Mouse (Mus musculus): ENCODE results near the gene Arf6. TPM values are rescaled to one million over a fixed set of nuclear protein-coding genes. Genes with fewer than 3 reads are reported as not detected.
"Not testable (repeated sequence)": the region's sequence is repeated elsewhere in the genome, so short reads cannot be mapped to it uniquely, and the experiment has no call there.

Gene Arf6
- total RNA-seq (2021), result 10 to 100 TPM; 29.7 to 36.3 TPM
- long read RNA-seq, experiment 1, transcript Arf6-201 (2 exons, 1,534 nt), result major isoform, 55 of 66 reads
- long read RNA-seq, experiment 1, partial matches to known transcripts, result 0 of 66 reads
- long read RNA-seq, experiment 1, other reads (novel, unspliced or antisense), result 11 of 66 reads
- long read RNA-seq, experiment 2, transcript Arf6-201 (2 exons, 1,534 nt), result major isoform, 53 of 58 reads
- long read RNA-seq, experiment 2, partial matches to known transcripts, result 0 of 58 reads
- long read RNA-seq, experiment 2, other reads (novel, unspliced or antisense), result 5 of 58 reads

DNA sequence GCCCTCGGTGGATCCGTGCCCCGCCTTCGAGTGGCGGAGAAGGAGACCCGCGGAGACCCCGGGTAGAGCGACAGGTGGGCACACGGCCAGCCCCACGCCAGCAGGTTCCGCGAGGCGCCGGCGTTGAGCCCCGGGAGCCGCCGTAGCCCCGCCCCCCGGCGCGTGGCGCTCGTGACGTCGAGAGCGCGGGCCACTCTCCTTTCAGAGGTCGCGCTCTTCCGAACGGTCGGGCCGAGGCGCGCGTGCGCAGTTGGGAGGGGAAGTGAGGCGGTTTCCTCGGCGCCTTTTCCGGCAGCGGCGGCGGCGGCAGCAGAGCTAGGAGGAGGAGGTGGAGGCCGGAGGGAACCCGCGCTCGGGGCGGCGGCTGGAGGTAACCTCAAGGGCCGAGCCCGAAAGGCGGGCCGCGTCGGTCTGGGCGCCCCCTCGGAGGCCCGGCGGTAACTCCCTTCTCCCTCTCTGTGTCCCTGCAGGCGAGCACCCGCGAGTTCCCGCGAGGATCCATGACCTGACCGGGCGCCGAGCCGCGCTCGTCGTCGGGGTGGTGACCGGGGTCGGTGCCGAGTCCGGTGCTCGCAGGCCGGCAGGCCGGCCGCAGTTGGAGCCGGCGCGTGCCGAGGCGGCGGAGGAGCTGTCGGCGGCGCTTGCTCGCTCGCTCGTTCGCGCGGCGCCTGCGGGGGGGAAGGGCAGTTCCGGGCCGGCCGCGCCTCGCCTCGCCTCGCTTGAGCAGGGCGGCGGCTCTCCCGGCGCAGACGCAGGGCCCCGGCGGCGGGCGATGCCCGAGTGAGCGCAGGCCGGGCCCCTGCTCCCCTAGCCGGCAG lies at the start of gene Arf6, which contains the start of gene Gm9887:
Gene Arf6 (plus strand): TSS at position 297 of the 818 bp plus-strand sequence.
Gene Gm9887 (minus strand): TSS at position 605 of the 818 bp plus-strand sequence.
- peak; percentile 99 for DNase-seq
- intact Hi-C loops (cut with DNase I; ENCODE audit: low total_unique reads), result no loop called here

DNA sequence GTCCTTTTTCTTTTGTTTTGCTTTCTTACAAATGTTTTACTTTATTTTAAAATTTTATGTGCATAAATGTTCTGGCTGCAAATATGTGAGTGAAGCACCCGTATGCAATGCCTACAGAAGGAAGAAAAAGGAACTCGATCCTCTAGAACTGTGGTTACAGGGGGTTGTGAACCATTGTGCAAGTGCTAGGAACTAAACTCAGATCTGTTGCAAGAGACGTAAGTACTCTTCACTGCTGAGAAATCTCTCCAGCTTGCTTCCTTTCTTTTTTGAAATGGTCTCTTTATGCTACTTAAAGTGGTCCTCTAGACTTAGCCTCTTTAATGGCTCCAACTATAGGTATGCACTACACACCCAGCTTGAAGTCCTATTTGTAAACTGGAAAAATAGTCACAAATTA lies 40.8 kb upstream of the Arf6 start:
- intact Hi-C loops (cut with DNase I; ENCODE audit: low total_unique reads), result loop anchor here (10.0 kb wide), 1 partner anchor 116 kb away; no protein-coding TSS in a partner anchor
- no peak for DNase-seq

DNA sequence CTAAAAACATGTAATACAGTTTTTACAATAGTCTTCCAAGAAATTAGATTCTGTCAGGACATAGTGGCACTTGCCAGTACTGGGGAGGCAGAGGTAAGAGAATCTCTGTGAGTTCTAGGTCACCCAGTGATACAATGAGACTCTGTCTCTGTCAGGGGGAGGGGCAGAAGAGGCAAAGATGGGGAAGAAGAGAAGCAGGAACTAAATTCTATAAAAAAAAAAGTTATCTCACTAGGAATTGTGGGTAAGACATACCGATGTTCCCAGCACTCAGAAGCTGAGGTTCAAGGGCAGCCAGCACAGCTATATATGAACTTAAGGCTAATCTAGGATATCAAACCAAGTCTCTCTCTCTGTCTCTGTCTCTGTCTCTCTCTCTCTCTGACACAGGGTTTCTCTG lies 39.8 kb upstream of the Arf6 start:
- intact Hi-C loops (cut with DNase I; ENCODE audit: low total_unique reads), result loop anchor here (10.0 kb wide), 1 partner anchor 117 kb away; no protein-coding TSS in a partner anchor

DNA sequence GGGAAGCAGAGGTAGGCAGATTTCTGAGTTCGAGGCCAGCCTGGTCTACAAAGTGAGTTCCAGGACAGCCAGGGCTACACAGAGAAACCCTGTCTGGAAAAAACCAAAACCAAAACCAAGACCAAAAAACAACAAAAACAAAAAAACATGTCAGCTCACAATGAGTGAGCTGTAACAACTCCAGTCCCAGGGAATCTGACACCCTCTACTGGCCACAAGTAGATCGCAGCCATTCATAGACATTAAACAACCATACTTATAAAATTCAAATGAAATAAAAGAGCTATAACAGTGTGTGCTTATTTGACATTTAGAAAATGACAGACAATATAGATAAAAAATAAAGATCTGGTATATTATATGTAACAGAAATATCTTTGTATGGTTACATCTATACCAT lies 38.4 kb upstream of the Arf6 start:
- no peak for DNase-seq
- intact Hi-C loops (cut with DNase I; ENCODE audit: low total_unique reads), result loop anchor here (10.0 kb wide), 1 partner anchor 119 kb away; no protein-coding TSS in a partner anchor

More for the DNA sequence above, 39.8 kb upstream of the Arf6 start:
- DNase-seq, result no peak

DNA sequence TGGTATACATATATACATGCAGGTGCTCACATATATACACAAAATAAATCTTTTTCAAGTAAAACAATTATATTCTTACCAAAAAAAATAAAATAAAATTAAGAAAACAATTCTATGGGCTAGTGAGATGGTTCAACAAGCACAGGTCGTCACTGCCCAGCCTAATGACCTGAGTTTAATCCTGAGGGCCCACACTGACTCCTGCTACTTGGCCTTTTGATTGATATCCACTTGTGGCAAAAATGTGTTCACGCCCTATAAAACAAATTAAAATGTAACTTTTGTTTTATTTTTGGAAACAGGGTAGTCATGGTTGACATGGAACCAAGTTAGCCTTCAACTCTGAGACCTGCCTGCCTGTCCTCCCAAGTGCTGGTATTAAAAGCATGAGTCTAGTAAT lies 22.0 kb upstream of the Arf6 start:
- intact Hi-C loops (cut with DNase I; ENCODE audit: low total_unique reads), result loop anchor here (5.0 kb wide), 1 partner anchor 33 kb away; no protein-coding TSS in a partner anchor
- no peak for DNase-seq

DNA sequence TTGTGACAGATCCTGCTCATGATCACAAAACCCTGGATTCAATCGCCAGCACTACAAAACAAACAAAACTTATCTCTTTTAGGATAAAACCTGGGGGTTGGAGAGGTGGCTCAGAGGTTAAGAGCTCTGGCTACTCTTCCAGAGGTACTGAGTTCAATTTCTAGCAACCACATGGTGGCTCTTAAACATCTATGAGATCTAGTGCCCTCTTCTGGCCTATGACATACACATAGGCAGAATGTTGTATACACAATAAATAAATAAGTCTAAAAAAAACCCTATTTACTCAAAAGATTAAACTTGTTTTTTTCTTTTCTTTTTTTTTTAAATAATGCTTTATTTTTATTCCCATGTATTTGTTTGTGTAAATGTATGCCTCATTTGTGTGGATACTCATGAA lies 20.3 kb upstream of the Arf6 start:
- intact Hi-C loops (cut with DNase I; ENCODE audit: low total_unique reads), result loop anchor here (5.0 kb wide), 1 partner anchor 34 kb away; no protein-coding TSS in a partner anchor

DNA sequence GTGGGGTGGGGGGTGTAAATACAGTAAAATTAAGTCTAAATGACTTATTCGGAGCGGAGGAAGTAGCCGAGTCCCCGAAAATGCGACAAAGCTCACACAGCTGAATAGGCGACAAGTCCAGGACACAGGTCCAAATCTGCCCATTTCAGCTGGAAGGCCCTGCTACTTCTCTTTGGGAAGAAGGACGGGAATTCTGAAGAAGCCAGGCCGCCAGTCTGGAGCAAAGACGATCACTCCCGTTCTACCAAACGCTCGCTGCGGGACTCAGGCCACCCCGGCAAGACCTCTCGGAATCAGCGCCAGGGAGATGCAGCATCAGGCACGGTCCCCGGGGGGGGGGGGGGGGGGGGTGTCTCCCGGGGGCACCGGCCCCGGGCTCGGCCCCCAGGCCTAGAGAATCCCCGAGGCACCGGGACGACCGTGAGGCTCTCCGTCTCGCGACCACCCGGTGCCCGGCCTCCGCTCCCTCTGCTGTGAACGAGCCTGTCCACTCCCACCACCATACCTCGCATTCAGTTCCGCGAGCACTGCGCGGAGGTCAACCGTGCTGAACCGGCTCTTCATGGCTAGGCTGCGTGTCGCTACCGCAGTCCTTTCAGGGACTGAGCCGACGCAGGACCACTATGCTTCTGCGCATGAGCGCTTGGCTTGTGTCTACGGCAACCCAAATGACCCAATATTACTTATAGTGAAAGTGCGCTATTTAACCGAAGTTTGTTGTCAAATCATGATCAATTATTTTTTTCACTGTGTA lies 15.2 kb upstream of the Arf6 start, which contains the start of gene Nemf:
Gene Nemf (minus strand): TSS at position 620 of the 754 bp plus-strand sequence.
- DNase-seq, result peak; percentile 83
- intact Hi-C loops (cut with DNase I; ENCODE audit: low total_unique reads), result no loop called here

More for the DNA sequence above, 20.3 kb upstream of the Arf6 start:
- no peak for DNase-seq

DNA sequence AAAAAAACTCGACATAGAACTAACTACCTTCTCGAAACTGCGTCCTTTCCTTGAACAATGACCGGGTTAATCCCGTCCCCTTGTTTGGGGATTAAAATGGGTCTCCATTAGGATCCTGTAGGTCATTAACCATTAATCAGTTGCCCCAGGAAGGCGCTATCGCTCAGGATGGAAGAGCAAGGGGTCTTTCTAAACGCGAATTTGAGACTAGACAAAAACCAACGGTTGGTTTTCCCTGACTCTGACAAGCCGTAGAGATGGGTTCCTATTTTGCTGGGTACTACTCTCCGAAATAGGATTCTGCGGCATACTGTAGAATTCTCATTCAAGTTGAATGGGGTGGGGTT lies 14.7 kb upstream of the Arf6 start:
- intact Hi-C loops (cut with DNase I; ENCODE audit: low total_unique reads), result no loop called here

DNA sequence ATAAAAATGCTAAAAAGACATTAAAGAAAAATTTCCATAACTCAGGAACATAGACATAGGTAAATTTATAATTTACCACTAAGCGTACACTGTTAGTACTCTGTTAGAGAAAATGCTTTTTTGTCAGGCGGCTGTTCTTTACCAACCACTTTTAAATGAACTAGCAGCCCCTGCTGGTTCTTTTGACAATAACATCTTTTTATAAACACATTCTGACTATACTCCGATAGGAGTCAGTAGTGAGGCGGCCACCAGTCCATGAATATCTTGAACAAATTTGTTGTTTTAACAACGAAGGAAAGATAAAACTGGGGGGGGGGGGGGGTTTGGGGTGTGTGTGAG lies 11.3 kb upstream of the Arf6 start:
- intact Hi-C loops (cut with DNase I; ENCODE audit: low total_unique reads), result loop anchor here (10.0 kb wide), 1 partner anchor 214 kb away; no protein-coding TSS in a partner anchor
- DNase-seq, result no peak

More for the DNA sequence above, 14.7 kb upstream of the Arf6 start:
- DNase-seq, result no peak

DNA sequence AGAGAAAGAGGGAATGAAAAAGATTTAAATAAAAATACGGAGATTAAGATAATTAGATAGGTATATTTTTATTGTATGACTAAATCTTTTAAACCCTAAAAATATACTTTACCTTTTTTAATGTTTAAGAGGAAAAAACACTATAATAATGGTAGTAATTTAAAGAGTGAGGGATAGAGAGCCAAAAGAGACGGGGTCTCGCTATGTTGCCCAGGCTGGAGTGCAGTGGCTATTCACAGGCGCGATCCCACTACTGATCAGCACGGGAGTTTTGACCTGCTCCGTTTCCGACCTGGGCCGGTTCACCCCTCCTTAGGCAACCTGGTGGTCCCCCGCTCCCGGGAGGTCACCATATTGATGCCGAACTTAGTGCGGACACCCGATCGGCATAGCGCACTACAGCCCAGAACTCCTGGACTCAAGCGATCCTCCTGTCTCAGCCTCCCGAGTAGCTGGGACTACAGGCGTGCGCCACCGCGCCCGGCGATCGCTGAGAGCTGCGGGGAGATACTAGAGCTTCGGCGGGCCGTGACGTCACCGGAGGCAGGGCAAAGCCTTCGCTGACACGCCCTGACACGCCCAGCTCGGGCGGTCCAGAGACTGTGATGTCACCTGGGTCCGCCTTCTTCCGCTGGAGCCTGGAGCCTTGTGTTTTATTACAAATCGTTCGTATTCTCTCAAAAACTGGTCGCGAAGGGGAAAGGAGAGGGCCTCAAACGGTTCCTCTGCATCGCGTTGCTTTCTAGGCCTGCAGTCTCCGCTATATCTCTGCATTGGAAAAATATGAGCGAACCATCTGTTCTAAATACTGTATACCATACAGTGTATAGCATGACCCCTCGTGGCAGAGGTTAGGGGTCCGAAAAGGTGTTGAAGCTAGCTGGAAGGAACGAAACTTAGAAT lies 10.7 kb upstream of the Arf6 start:
- intact Hi-C loops (cut with DNase I; ENCODE audit: low total_unique reads), result loop anchor here (10.0 kb wide), 1 partner anchor 214 kb away; no protein-coding TSS in a partner anchor
- DNase-seq, result peak; percentile 98

DNA sequence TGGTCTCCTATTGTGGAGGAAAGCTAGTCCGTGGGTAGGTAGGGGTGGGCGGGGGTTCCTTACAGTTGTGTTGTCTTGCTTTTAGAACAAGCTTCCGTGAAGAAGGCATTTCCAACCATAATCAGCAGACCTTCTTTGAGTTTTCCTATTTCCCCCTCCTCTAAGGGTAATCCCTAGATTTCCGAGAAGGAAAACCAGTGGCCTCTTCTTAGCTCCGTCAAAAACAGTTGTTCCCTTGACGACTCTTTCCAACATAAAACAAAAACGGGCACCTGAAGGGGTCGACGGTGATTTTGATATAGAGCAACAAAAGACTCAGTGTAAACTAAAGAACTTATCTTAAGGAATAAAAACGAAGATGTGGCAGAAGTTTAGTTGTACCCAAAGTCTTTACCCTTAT lies 10.0 kb upstream of the Arf6 start:
- no peak for DNase-seq
- intact Hi-C loops (cut with DNase I; ENCODE audit: low total_unique reads), result loop anchor here (10.0 kb wide), 1 partner anchor 213 kb away; no protein-coding TSS in a partner anchor

DNA sequence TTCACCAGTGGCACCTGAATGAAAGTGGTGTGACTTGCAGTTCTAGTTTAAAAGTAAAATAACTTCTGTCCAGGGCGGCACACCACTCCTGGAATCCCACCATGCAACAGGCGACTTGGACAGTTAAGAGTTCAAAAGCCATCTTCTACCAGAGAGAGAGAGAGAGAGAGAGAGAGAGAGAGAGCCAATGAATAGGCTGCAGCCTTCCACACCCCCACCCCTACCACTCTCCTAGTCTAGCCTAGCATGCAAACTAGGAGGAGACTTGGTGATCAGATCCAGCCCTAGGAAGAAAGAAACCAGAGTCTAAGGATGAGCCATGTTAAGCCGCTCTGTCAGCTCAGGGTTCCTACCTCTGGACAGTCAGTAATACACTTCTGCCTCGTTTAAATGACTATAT lies 9.6 kb upstream of the Arf6 start:
- intact Hi-C loops (cut with DNase I; ENCODE audit: low total_unique reads), result loop anchor here (10.0 kb wide), 1 partner anchor 212 kb away; no protein-coding TSS in a partner anchor
- DNase-seq, result no peak

DNA sequence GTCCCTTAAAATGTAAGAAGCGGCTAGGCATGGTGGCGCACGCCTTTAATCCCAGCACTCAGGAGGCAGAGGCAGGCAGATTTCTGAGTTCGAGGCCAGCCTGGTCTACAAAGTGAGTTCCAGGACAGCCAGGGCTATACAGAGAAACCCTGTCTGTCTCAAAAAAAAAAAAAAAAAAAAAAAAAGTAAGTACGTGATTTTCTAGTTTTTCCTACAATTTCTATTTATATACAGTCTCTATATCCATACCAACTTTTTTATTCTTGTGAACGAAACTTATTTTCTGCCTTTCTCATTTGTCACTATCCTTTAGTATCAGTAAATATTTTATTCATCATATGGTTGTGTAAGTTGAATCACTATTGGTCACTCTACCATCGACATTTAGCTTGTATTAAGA lies 8.8 kb upstream of the Arf6 start:
- not testable (repeated sequence) for DNase-seq
- intact Hi-C loops (cut with DNase I; ENCODE audit: low total_unique reads), result loop anchor here (10.0 kb wide), 1 partner anchor 212 kb away; no protein-coding TSS in a partner anchor

DNA sequence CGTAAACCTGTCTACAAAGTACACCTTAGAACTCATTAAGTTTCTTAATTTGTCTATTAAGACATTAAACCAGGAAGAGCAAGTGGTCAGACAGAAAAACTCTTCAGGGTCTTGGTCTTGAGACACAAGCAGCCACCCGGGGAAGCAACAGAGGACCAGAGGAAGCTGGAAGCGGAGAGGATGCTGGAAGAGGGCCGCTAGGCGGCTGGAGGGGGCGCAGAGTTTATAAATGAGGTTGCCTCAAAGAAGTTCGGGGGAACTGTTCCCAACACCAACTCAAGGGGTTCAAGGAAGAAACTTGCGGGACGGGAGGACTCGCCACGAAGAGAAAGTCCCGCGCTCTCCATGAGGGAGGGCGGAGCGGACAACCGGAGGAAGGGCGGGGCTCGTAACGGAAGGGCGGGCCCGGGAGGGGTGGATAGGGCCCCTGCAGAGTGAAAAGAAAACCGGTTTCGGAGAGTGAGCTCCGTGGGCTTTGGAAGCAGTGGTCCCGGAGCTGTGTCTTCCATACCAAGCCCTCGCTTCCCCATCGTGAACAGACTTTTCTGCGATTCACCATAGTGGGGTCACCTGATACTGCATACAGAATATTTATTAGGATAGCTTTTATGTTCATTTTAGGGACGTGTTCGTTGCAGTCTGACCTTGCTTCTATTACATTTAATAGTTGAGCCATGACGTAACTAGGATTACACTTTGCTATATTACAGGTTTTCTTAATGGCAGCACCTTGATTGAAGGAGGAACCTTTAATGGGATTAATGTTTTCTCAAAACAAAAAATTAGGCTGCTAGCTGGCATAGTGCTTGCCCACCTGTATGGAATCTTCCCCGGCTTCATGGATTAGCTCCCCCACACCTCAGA lies 7.8 kb upstream of the Arf6 start:
- intact Hi-C loops (cut with DNase I; ENCODE audit: low total_unique reads), result loop anchor here (10.0 kb wide), 1 partner anchor 211 kb away; no protein-coding TSS in a partner anchor
- DNase-seq, result peak; percentile 84

DNA sequence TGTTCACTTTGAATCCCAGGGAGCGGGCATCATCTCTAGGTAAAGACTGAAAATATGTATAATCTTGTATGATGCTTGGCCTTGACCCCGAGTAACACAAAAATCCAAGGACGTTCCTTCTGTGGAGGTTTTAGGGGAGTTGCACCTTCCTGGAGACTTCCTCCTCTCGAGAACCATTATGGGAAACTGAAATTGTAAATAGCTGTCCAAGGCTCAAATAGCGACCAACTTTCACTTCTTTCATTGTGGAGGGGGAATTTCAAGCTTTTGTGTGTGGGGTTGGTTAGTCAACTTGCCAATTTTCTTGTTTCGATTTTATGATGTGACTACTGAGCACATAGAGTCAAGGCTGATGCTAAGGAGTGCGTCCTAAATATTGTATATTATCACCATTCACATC lies 6.2 kb upstream of the Arf6 start:
- no peak for DNase-seq
- intact Hi-C loops (cut with DNase I; ENCODE audit: low total_unique reads), result loop anchor here (10.0 kb wide), 1 partner anchor 209 kb away; no protein-coding TSS in a partner anchor

DNA sequence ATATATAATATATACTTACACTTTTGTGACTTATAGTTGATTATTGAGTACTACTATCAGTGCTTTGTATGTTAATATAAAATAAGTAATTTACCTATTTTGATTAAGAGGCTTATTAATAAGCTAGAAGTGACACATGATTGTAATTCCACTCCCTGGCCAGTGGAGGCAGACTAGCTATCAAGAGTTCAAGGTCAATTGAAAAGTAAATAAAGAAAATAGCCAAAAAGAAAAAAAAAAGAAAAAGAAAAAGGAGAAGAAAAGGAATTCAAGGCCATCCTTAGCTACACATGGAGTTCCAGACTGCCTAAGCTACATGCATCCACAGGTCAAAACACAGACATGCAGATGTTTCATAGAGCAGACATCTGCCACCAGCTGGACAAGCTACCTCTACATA lies 5.5 kb upstream of the Arf6 start:
- intact Hi-C loops (cut with DNase I; ENCODE audit: low total_unique reads), result loop anchor here (10.0 kb wide), 1 partner anchor 208 kb away; no protein-coding TSS in a partner anchor
- DNase-seq, result no peak

DNA sequence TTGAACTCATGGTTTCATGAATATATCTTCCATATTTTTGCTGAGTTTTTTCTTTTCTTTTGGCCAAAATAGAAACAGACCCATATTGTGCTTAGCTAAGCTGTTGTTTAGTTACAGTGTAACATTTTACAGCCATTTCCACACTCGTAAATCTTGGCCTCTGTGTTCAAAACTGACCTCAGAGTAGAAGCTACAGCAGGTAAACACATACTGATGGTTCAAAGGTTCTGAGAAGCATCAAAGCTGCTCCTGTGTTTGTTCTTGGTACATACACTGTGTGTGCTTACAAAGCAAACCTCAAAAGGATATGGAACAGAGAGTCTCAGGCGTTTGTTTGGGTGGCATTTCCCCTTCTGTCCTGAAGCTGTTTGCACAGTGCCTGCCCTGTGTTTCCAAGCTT lies 4.4 kb upstream of the Arf6 start:
- DNase-seq, result no peak
- intact Hi-C loops (cut with DNase I; ENCODE audit: low total_unique reads), result loop anchor here (10.0 kb wide), 1 partner anchor 207 kb away; no protein-coding TSS in a partner anchor
